Mouse (Mus musculus): ENCODE results near the gene Itgax.
A peak's percentile ranks its signal among the peaks of the same experiment; 100 is the strongest.

The Itgax gene

GRCm38 (mm10) chr7:128128741-128129720 is at the start of gene Itgax:
Gene Itgax (plus strand): TSS chr7:128129547.
- no peak for DNase-seq (ENCODE audit: low spot score in 2 of 2)

DNA sequence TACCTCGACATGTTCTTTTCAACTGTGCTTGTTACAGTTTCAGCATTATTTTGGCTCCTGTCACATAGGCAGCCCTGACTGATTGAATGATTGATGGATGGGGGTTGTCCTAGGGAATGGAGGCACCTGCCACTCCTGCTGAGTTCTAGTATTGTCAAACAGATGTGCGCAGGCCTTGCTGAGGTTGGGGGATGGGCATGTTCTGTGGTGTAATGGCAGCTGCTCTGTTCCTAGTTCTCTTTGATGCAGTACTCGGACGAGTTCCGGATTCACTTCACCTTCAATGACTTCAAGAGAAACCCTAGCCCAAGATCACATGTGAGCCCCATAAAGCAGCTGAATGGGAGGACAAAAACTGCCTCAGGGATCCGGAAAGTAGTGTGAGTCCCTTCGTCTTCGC is 49.3 kb upstream of the Itgax start:
- no peak for DNase-seq (ENCODE audit: low spot score in 2 of 2)

DNA sequence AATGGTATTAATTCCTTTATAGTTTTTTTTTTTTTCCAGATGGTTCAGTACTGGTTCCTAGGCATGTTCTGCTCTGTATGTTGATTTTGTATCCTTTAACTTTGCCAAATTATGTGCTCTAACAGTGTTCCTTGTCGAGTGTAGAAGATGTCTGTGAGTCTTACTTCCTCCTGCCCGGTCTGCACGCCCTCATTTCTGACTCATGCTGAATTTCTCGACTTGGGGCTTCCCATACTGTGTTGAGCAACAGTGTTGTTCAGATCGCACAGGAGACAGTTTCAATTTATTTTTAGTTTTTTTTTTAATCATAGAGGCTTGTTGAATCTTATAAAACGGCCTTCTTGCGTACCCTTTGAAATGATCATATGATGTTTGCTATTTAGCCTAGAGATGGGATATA is 40.2 kb upstream of the Itgax start:
- no peak for DNase-seq (ENCODE audit: low spot score in 2 of 2)

GRCm38 (mm10) chr7:128098135-128098534 is 31.2 kb upstream of the Itgax start:
- DNase-seq (ENCODE audit: low spot score in 2 of 2), result no peak

GRCm38 (mm10) chr7:128100742-128101357 is 28.5 kb upstream of the Itgax start:
- no peak for DNase-seq (ENCODE audit: low spot score in 2 of 2)

DNA sequence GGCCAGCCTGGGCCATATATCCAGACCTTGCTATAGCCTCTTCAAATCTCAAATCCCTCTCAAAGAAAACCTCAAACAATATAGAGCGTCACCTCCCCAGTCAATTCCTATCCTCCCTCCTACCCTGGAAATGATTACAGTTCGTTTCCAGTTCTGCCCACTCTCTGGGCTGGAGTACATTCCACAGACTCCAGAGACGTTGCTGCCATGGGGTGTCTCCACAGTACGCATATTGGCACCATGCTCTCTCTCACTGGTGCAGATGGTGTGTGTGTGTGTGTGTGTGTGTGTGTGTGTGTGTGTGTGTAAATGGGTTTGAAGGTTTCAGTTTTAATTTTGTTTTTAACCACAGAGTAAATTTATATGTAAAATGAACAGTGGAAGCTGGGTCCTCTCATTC is 24.1 kb upstream of the Itgax start:
- peak; percentile 25 to 30 for DNase-seq (ENCODE audit: low spot score in 2 of 2)

DNA sequence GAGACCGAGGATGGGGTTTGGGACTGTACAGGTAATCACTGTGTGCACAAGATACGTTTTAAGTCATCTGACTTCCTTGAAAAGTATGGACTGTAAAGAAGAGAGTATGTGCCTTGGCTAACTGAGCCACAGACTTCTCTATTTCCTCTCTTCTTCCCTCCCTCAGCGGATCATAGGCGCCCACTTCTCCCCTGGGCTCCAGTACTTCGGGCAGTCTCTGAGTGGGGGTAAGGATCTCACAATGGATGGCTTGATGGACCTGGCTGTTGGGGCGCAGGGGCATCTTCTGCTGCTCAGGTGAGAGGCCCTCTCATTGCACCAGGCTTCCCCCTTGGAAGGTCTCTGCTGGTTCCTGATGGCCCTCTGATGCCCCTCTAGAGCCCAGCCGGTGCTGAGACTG is 21.9 kb upstream of the Itgax start:
- DNase-seq (ENCODE audit: low spot score in 2 of 2), result no peak

DNA sequence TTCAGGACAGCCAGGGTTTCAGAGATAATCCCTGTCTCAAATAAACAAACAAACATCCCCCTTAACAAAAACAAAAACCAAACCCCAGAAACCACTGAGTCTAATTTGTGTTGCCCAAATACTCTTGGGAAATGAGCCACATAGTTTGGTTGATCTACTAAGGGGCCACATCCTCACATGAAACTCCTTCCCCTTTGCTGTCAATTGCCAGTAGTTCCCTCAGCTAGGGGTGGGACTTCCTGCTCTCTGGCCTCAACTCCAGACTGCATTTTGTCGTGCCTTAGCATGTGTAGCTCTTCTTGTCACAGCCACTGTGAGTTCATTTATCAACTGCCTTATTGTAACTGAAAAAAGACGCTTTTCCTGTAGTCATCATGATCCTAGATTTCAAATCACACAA is 19.0 kb upstream of the Itgax start:
- DNase-seq (ENCODE audit: low spot score in 2 of 2), result no peak

DNA sequence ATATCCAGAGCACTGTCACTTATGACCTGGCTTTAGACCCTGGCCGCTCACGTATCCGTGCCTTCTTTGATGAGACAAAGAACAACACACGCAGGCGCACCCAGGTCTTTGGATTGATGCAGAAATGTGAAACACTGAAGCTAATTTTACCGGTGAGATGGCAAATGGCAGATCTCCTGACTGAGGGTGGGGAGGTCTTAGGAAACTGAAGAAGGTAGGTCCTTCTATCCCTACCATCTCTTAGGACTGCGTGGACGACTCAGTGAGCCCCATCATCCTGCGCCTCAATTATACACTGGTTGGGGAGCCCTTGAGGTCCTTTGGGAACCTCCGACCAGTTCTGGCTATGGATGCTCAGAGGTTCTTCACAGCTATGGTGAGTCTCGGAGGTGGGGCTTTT is 17.2 kb upstream of the Itgax start:
- DNase-seq (ENCODE audit: low spot score in 2 of 2), result no peak

DNA sequence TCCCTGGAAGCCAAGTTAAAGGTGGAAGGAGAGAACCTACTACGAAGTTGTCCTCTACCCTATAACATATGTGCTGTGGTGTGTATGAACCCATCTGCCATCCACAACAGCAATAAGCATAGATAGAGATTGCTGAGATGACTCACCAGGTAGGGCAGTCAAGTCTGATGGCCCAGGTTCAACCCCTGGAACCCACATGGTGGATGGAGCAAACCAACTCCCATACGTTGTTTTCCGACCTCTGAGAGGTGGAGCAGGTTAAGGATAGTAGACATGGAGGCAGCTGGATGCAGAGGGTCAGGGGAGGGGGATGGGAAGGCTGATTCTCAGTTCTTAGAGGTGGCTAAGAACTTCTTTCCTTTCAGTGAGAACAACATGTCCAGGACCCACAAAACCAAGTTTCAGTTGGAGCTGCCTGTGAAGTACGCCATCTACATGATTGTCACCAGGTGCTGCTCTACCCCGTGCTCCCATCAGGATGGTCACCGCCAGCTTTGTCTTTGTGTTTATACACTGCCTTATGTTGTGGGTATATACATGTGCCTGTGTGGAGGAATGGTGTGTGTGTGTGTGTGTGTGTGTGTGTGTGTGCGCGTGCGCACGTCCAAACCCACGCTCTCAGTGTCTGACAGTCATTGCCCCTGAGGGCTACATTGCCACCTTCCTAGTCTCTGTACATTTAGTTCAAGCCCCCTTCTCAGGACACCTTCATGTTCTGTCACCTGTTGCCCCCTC is 14.8 kb upstream of the Itgax start:
- no peak for DNase-seq (ENCODE audit: low spot score in 2 of 2)

DNA sequence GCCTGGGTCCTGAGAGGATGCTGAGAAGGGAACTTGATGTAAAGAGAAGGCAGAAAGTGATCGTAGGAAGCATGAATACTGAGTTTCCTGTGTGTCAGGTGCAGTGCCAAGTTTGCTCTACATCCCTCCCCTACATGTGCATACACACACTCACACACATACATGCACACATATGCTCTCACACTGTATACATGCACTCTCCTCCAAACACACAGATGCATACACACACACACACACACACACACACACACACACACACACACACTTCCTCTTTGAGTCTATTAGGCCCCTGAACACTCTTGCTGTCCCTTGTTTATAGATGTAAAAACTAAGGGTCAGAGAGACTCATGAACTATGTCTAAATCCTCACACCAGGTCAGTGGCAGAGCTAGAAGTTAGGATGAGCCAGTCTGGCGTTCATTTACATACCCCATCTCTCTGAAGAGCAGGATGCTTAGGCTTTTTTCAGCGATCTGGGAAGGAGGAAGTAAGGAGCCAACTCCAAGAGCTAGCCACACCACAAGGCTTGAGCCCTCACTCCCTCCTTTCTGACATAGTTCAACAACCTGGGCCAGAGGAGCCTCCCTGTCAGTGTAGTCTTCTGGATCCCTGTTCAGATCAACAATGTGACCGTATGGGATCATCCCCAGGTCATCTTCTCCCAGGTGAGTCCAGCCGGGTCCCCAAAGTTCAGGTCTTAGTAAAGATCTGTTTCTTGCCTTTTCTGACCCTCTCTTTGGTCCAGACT is 14.0 kb upstream of the Itgax start:
- no peak for DNase-seq (ENCODE audit: low spot score in 2 of 2)

DNA sequence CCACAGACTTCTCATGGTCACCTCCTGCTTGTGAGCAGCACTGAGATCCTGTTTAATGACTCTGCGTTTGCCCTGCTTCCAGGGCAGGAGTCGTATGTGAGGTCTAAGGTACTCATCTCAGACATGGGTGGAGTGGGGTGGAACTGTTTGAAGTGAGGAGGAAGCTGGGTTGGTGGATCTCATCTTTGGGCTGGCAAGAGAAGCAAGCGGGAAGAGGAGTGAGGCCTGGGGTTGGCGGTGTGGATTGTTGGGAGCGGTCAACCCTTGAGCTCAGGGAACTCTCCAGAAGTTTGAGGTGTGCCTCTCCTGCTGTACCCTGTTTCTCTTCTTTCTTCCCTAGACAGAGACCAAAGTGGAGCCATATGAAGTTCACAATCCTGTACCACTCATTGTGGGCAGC is 13.0 kb upstream of the Itgax start:
- DNase-seq (ENCODE audit: low spot score in 2 of 2), result no peak

DNA sequence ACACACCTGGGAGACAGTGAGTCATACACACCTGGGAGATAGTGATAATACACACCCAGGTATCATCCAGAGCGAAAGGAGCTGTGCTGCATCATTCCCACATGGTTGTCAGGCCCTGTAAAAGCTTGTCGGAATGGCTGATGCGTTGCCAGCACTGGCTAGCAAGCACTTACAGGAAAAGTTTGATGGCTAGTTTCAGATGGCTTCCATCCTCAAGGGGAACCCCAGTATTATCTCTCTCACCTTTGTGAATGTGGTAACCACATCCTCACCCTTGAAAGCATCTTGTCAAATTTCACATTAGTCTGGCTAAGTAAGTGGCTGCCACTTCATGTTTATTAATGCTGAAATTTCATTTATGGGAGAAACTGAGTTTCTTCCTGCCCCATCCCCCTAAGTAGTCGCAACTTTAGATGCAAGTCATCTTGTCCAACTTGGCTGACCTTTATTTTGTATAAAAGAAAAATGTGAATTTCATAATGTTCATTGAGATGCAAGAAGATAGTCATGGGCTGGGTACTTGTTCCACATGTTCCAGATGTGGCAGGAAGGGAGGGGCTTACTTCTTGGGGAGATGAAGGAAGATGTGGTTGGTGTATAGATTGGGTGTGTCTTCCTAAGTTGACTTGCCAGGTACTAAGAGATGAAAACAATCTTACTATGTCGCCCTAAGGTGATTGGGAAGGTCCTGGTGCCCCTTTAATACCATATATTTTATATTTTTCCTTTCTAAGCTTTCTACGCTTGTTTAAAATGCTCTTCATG is 9.4 kb upstream of the Itgax start:
- no peak for DNase-seq (ENCODE audit: low spot score in 2 of 2)

GRCm38 (mm10) chr7:128132148-128132547 is 2.8 kb downstream of the Itgax start:
- no peak for DNase-seq (ENCODE audit: low spot score in 2 of 2)

DNA sequence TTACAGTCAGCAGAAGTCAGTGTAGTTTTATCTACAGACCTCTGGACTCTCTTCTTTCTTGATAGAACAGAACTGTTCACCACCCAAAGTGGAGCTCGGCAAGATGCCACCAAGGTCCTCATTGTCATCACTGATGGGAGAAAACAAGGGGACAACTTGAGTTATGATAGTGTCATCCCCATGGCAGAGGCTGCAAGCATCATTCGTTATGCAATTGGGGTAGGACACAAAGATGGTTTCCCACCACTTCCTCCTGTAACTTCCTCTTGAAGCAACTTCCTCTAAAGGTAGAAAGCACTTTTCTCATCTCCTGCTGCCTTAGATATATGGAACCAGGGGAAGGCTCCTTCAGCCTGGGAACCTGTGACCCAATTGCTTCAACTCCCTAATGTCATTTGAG is 4.2 kb downstream of the Itgax start:
- DNase-seq (ENCODE audit: low spot score in 2 of 2), result no peak

DNA sequence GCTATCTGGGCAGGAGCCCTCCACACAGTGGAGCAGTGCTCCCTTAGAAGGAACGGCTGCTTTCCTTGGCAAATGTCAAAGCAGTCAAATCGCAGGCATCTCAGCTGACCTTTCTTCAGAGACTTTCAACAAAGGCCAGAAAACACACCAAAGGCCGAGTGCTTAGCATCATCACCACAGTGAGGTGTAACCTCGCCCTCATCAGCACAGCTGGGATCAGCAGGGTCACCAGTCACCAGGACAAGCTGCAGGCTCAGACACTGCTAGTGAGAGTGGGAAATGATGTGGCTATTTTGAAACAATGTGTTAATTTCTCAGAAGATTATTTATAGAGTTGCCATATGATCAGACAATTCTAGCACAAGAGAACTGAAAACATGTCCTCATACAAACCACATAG is 7.6 kb downstream of the Itgax start:
- DNase-seq (ENCODE audit: low spot score in 2 of 2), result no peak

DNA sequence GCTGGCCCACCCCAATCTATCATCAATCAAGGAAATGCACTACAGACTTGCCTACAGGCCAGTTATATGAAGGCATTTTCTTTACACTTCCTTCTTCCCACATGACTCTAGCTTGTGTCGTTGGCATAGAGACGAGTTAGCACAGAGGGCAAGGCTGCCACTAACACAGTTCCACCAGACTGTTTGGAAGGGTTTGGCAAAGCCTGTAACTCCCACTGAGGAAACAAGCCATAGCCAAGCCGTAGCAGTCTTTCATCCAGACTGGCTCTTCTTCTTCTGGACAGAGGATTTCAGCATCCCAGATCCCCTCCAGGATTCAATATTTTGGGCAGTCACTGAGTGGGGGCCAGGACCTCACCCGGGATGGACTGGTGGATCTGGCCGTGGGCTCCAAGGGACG is 10.3 kb downstream of the Itgax start:
- DNase-seq (ENCODE audit: low spot score in 2 of 2), result no peak

GRCm38 (mm10) chr7:128150970-128151369 is 21.6 kb downstream of the Itgax start:
- DNase-seq (ENCODE audit: low spot score in 2 of 2), result no peak

- DNase-seq (ENCODE audit: low spot score in 2 of 2), result no peak
Observed at GRCm38 (mm10) chr7:128154076-128154475, 24.7 kb downstream of the Itgax start, which contains the start of gene Itgad. Gene Itgad (plus strand): TSS chr7:128154376.

GRCm38 (mm10) chr7:128154924-128155323 is 25.6 kb downstream of the Itgax start:
- no peak for DNase-seq (ENCODE audit: low spot score in 2 of 2)
